Mouse (Mus musculus) liver, adult 2 months (tissue): ENCODE results near the gene Vav2.

Experiments
- CTCF ChIP-seq: fragments of 200-500 bp; IDR thresholded peaks from 2 replicates; pipeline ENCODE4 v1.5.1; 2011; ENCODE audit warnings: low read depth, low read length, control low read depth
- POLR2A ChIP-seq: fragments of 200-500 bp; IDR thresholded peaks from 2 replicates; pipeline ENCODE4 v1.6.1; 2011; ENCODE audit warnings: low read length, control low read depth; ENCODE audit not compliant: insufficient read depth; ENCODE audit errors: extremely low read depth

GRCm38 (mm10) chr2:27430621-27431020 is 3.8 kb upstream of the Vav2 start:
- TF ChIP-seq CTCF (no peak), POLR2A (no peak)
